Mouse (Mus musculus) CH12.LX (cell line): Measurements from ENCODE around the gene Uvrag.

Experiments
- CTCF ChIP-seq, 2 experiments: IDR thresholded peaks in 1 of 2; conservative IDR thresholded peaks in 1 of 2; 2 replicates each; pipeline ENCODE4 v1.5.1; 2011 to 2012; ENCODE audit warnings: low read depth in 2 of 2, low read length in 2 of 2, improper control_type of control experiment in 1 of 2, inconsistent platforms in 1 of 2, mild to moderate bottlenecking in 1 of 2, moderate library complexity in 1 of 2
- E2F4 ChIP-seq: IDR thresholded peaks from 2 replicates; pipeline ENCODE4 v1.6.1; 2011; ENCODE audit warnings: low read depth, low read length, improper control_type of control experiment; ENCODE audit not compliant: insufficient replicate concordance
- GABPA ChIP-seq: IDR thresholded peaks from 2 replicates; pipeline ENCODE4 v1.6.1; 2012; ENCODE audit warnings: low read depth, low read length, improper control_type of control experiment, inconsistent platforms; ENCODE audit not compliant: insufficient replicate concordance
- POLR2A ChIP-seq: IDR thresholded peaks from 2 replicates; pipeline ENCODE4 v1.6.1; 2011; ENCODE audit warnings: low read depth, mild to moderate bottlenecking, improper control_type of control experiment, low read length
- RCOR1 ChIP-seq: conservative IDR thresholded peaks from 2 replicates; pipeline ENCODE4 v1.6.1; 2012; ENCODE audit warnings: low read depth, mild to moderate bottlenecking, inconsistent platforms, low read length, improper control_type of control experiment

DNA sequence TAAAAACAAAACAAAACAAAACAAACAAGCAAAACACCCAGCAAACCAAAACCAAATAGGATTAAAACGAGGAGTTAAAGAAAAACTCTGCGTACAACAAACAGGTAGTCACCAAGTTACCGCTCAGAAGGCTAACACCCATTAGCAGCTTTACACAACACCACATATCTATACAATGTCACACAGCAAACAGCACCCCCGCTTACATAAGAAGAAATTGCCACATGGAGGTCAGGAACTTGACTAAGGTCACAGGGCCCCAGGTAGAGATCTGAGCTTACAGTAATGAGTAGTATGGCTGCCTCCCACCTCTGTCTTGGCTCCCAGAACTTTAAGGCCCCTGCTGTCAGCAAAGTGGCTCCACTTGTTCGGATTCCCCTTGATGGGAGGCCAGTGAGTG lies 246.6 kb downstream of the Uvrag start:
- TF ChIP-seq CTCF (conservative IDR thresholded peaks at IDR 0.05 in 1 of 2, IDR thresholded peaks at IDR 0.05 in 1 of 2; ENCODE audit: low read depth in 2 of 2, low read length in 2 of 2) (no peak), GABPA (no peak), POLR2A (no peak), E2F4 (no peak), RCOR1 (no peak)
